Mouse (Mus musculus) E14TG2a.4 (cell line): ENCODE measurements around the gene Capns2.

Source experiments
- CTCF ChIP-seq: conservative IDR thresholded peaks from 2 replicates; pipeline ENCODE4 v1.5.1; 2014; ENCODE audit warnings: low read length
- NANOG ChIP-seq: IDR thresholded peaks from 2 replicates; pipeline ENCODE4 v1.6.1; 2014; ENCODE audit warnings: borderline replicate concordance, low read length, mixed read lengths
- POU5F1 ChIP-seq: IDR thresholded peaks from 2 replicates; pipeline ENCODE4 v1.6.1; 2014; ENCODE audit warnings: low read length, borderline replicate concordance

DNA sequence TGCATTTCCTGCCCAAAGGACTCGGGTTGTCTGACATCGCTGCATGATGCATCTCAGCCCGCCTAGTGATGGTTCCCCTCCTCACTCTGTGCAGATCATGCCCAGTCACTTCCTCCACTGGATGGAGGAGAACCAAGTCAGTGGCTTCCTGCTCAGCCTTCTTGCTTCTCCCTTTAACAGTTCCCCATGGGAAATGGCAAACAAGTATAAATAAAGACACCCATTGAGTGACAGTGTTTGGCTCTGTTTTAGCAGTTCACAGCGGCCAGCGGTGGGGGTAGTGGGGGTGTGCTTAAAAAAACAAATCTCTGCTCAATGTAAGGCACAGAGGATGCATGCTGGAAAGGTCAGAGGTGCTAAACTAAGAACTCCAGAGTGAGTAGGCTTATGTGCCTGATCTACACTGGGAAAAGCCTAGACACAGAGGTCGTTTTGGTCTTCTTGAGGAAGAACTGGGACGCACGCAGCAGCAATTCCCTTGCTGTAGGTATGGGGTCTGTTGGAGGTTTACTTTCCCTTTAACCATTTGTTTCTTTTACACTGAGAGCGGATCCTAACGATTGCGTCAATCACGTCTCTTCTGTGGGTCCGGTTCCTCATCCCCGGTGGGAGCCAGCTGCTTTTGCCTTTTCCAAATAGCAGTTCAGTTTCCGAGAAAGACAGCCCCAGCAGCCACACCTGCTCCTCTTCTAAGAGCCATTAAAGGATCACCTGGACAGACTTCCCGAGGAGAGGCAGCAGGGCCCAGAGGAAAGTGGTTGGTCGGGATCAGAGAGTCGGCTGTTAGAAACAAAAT lies 47.8 kb upstream of the Capns2 start:
- TF ChIP-seq CTCF (no peak), NANOG (no peak), POU5F1 (no peak)
